Mouse (Mus musculus): ENCODE results near the gene Slc35a3. TPM values are rescaled to one million over a fixed set of nuclear protein-coding genes. Genes with fewer than 3 reads are reported as not detected.

Gene Slc35a3
- polyA plus RNA-seq, 1 experiment from 2014 or later = 18.2 TPM

DNA sequence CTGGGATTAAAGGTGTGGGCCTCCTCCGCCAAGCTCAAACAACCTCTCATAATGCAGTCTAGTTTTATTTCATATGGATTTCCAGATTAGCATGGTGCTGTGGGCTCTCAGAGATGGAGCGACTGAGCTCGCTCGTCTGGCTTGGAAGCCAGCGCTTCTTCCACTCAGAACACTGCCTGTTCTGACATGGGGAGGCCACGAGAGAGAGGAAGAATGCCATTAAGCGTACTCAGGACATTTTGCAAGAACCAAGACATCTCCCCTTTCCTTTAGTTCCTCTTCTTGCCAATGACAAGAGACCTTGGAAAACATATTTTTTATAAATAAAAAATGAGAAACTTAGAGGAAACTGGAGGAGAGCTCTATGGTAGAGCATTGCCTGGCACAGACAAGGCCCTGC lies 63.8 kb downstream of the Slc35a3 start:
- H3K4me2 ChIP-seq (replicated peaks; ENCODE audit: low read depth, low read length) = no peak overlapping the region
- no peak overlapping the region for H3K27ac ChIP-seq (ENCODE audit: low read length)
- ATAC-seq (ENCODE audit: low FRiP score, low TSS enrichment) = no peak
- 0 out of 2 replicates have a peak, but pooled peaks cover 3% of the 10 kb centered on the region for H3K4me1 ChIP-seq (ENCODE audit: insufficient read depth, low read length)
- no peaks in the 10 kb centered on the region for H3K9me3 ChIP-seq (ENCODE audit: low read length)
- no peak overlapping the region for H3K4me3 ChIP-seq (ENCODE audit: low read length)
- WGBS = 93% methylated on average over 7 of the region's 7 CpGs
- no peaks in the 10 kb centered on the region for H3K27me3 ChIP-seq (ENCODE audit: insufficient read depth, low read length)
- H3K36me3 ChIP-seq (ENCODE audit: insufficient read depth, low read length) = peaks cover 29% of the 10 kb centered on the region
- H3K9ac ChIP-seq (replicated peaks; ENCODE audit: low read length) = no peak overlapping the region

DNA sequence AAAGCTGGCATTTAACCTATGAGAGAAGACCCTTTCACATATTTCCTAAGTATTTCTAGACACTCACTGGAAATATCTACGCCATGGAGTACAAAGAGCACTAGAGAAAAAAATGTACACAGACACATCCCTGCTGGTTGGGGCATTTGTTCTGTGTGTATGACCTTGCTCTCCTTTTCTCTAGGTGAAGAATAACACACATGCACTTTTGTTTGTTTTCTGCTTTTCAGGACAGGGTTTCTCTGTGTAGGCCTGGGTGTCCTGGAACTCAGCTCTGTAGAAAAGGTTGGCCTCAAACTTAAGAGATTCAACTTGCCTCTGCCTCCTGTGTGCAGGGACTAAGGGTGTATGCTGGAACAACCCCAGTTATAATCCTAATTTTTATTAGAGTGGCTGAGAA lies 66.2 kb downstream of the Slc35a3 start:
- Histone ChIP-seq H3K4me3 (ENCODE audit: low read length) (no peak overlapping the region), H3K4me2 (replicated peaks; ENCODE audit: low read depth, low read length) (no peak overlapping the region), H3K4me1 (ENCODE audit: insufficient read depth, low read length) (no peaks in the 10 kb centered on the region), H3K9me3 (ENCODE audit: low read length) (no peaks in the 10 kb centered on the region), H3K36me3 (ENCODE audit: insufficient read depth, low read length) (peaks cover 47% of the 10 kb centered on the region), H3K27ac (ENCODE audit: low read length) (no peak overlapping the region), H3K9ac (replicated peaks; ENCODE audit: low read length) (no peak overlapping the region), H3K27me3 (ENCODE audit: insufficient read depth, low read length) (no peaks in the 10 kb centered on the region)
- no peak for ATAC-seq (ENCODE audit: low FRiP score, low TSS enrichment)
- WGBS = 90% methylated on average over 1 of the region's 1 CpGs

DNA sequence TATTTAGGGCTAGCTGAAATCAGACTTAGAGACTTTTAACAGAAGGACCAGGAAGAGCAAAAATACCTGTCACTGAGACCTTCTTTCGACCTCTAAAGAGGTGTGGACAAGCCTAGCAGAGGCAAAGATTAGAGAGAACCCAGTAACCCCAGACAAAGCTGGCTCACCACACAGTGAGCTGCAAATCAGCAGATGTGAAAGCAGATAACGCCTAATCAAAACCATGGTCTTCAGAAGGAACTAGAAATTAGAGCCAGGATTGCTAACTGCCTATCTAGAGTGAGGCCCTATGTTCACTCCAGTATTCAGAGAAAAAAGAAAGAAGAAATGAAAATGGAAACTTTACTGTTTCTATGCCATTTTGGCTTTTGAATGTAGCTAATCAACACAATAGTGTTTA lies 70.3 kb downstream of the Slc35a3 start:
- H3K9me3 ChIP-seq (ENCODE audit: low read length) = no peaks in the 10 kb centered on the region
- ATAC-seq (ENCODE audit: low FRiP score, low TSS enrichment) = no peak
- H3K36me3 ChIP-seq (ENCODE audit: insufficient read depth, low read length) = peaks cover 69% of the 10 kb centered on the region
- no peaks in the 10 kb centered on the region for H3K4me1 ChIP-seq (ENCODE audit: insufficient read depth, low read length)
- H3K27me3 ChIP-seq (ENCODE audit: insufficient read depth, low read length) = no peaks in the 10 kb centered on the region
- WGBS = 95% methylated on average over 2 of the region's 2 CpGs
- no peak overlapping the region for H3K9ac ChIP-seq (replicated peaks; ENCODE audit: low read length)
- H3K4me3 ChIP-seq (ENCODE audit: low read length) = no peak overlapping the region
- H3K4me2 ChIP-seq (replicated peaks; ENCODE audit: low read depth, low read length) = no peak overlapping the region
- H3K27ac ChIP-seq (ENCODE audit: low read length) = no peak overlapping the region

DNA sequence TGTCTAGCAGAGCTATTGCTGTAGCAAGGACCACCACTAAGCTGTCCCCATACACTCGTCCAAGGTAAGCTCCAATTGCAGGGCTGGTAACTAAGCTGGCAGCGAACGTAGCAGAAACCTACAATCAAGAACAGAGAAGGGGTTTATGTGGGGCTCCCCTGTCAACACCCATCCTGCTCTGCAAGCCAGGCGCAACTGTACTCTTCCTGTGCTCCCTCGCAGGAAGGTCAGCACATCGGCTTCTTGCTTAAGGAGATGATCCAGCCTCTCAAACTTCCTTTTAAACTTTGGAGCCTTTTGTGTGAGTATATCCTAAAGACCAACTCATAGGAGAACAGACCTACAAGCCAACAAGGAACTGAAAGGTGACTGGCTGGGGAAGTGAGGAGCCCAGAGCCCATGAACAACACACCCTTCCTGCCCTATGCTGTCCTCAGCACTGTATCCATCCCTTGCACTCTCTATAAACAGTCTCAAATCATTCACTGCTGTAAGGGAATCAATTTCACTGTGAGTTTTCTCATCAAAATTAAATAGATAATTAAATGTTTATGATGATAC lies 70.7 kb downstream of the Slc35a3 start:
- Histone ChIP-seq H3K27me3 (ENCODE audit: insufficient read depth, low read length) (no peaks in the 10 kb centered on the region), H3K4me2 (replicated peaks; ENCODE audit: low read depth, low read length) (no peak overlapping the region), H3K9ac (replicated peaks; ENCODE audit: low read length) (no peak overlapping the region), H3K9me3 (ENCODE audit: low read length) (no peaks in the 10 kb centered on the region), H3K27ac (ENCODE audit: low read length) (no peak overlapping the region), H3K36me3 (ENCODE audit: insufficient read depth, low read length) (peaks cover 73% of the 10 kb centered on the region), H3K4me1 (ENCODE audit: insufficient read depth, low read length) (no peaks in the 10 kb centered on the region), H3K4me3 (ENCODE audit: low read length) (no peak overlapping the region)
- 89% methylated on average over 6 of the region's 6 CpGs for whole genome bisulfite sequencing
- ATAC-seq (ENCODE audit: low FRiP score, low TSS enrichment) = no peak

DNA sequence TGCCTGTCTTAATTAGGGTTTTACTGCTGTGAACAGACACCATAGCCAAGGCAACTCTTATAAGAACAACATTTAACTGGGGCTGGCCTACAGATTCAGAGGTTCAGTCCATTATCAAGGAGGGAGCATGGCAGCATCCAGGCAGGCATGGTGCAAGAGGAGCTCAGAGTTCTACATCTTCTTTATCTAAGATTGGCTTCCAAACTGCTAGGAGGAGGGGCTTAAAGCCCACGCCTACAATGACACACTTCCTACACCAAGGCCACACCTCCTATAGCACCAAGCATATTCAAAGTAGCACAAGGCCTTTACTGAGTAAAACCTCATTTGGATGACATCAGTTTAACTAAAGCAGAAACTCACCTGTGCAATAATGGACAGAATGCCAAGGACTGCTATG lies 72.6 kb downstream of the Slc35a3 start:
- Histone ChIP-seq H3K4me3 (ENCODE audit: low read length) (no peak overlapping the region), H3K4me1 (ENCODE audit: insufficient read depth, low read length) (no peaks in the 10 kb centered on the region), H3K27me3 (ENCODE audit: insufficient read depth, low read length) (no peaks in the 10 kb centered on the region), H3K36me3 (ENCODE audit: insufficient read depth, low read length) (peaks cover 68% of the 10 kb centered on the region), H3K9me3 (ENCODE audit: low read length) (no peaks in the 10 kb centered on the region), H3K9ac (replicated peaks; ENCODE audit: low read length) (no peak overlapping the region), H3K4me2 (replicated peaks; ENCODE audit: low read depth, low read length) (no peak overlapping the region), H3K27ac (ENCODE audit: low read length) (no peak overlapping the region)
- ATAC-seq (ENCODE audit: low FRiP score, low TSS enrichment) = no peak
- 86% methylated on average over 1 of the region's 1 CpGs for WGBS

DNA sequence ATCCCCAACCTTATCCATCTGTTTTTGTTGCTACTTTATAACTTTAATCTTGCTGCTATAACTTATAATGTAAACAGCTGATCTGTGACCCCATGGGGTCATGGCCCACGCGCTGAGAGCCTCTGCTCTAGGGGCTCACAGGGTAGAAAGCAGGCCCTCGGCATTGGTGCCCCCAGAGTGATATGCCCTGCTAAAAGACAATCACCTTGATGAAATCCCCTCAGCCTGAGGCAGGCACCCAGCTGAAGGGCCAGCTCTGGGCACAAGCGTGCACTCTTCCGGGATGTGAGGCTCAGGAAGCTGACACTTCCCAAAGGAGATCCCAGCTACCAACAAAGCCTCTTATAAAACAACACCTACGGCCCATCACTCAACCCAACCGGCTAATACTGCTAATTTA lies 74.1 kb downstream of the Slc35a3 start:
- Histone ChIP-seq H3K4me2 (replicated peaks; ENCODE audit: low read depth, low read length) (no peak overlapping the region), H3K4me3 (ENCODE audit: low read length) (no peak overlapping the region), H3K36me3 (ENCODE audit: insufficient read depth, low read length) (peaks cover 74% of the 10 kb centered on the region), H3K9me3 (ENCODE audit: low read length) (no peaks in the 10 kb centered on the region), H3K9ac (replicated peaks; ENCODE audit: low read length) (no peak overlapping the region), H3K27me3 (ENCODE audit: insufficient read depth, low read length) (no peaks in the 10 kb centered on the region), H3K27ac (ENCODE audit: low read length) (no peak overlapping the region), H3K4me1 (ENCODE audit: insufficient read depth, low read length) (no peaks in the 10 kb centered on the region)
- 76% methylated on average over 7 of the region's 7 CpGs for WGBS
- ATAC-seq (ENCODE audit: low FRiP score, low TSS enrichment) = no peak

DNA sequence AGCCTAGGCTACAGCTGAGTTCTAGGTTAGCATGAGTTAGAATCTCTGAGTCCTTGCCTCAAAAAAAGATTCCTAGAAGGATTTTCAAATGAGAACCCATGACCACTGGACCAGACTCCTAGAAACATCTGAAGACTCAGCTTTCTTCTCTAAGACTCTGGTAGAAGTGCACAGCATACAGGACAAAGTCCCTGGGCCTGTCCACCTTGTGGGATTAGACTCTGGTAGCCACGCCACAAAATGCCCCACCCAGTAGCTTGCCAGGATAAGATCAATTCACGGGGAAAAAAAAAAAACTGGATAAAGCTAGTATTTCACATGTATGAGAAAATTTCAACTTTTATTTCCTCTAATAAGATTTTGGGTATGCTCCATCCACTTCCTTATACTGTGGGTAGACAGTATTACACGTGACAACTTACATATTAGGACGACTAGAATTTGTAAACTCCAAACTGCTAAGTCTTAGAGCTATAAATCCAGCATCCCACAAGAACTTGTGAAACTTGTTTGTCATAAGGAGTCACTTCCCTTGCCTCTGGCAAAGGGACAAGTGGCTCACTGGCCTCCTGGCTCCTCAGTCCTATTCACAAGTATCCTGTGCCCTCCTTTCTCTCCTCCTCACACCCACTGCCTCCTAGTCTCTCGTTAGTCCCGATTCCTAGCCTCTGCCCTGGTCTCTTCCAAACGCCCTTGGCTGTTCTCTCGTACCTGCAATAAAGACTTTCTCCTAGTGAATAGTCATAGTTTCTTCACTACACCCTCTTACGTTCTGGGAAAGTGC lies 74.7 kb downstream of the Slc35a3 start:
- Histone ChIP-seq H3K4me3 (ENCODE audit: low read length) (no peak overlapping the region), H3K4me1 (ENCODE audit: insufficient read depth, low read length) (no peaks in the 10 kb centered on the region), H3K36me3 (ENCODE audit: insufficient read depth, low read length) (peaks cover 70% of the 10 kb centered on the region), H3K27me3 (ENCODE audit: insufficient read depth, low read length) (no peaks in the 10 kb centered on the region), H3K9me3 (ENCODE audit: low read length) (no peaks in the 10 kb centered on the region), H3K4me2 (replicated peaks; ENCODE audit: low read depth, low read length) (no peak overlapping the region), H3K9ac (replicated peaks; ENCODE audit: low read length) (no peak overlapping the region), H3K27ac (ENCODE audit: low read length) (no peak overlapping the region)
- WGBS = 87% methylated on average over 9 of the region's 9 CpGs
- ATAC-seq (ENCODE audit: low FRiP score, low TSS enrichment) = no peak

DNA sequence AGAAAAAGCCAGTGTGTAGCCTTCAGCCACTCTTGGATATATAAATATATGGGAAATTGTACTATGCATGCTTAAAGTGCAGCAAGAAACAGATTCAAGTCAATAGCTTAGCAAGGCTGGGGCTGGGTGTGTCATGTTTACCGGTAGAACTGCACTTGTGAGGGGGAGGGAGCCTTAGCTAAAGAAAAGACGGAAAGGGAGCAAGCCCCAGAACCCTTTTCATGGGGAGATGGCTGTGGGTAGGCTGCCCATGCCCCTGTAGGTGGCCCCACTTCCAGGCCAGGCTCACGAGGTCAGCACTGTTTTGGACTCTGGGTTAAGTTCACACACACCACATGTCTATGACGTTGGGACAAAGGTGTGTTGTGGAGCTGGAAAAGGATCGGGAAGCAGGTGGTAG lies 76.8 kb downstream of the Slc35a3 start:
- Histone ChIP-seq H3K9me3 (ENCODE audit: low read length) (no peaks in the 10 kb centered on the region), H3K4me1 (ENCODE audit: insufficient read depth, low read length) (no peaks in the 10 kb centered on the region), H3K36me3 (ENCODE audit: insufficient read depth, low read length) (peaks cover 66% of the 10 kb centered on the region), H3K27me3 (ENCODE audit: insufficient read depth, low read length) (no peaks in the 10 kb centered on the region), H3K4me3 (ENCODE audit: low read length) (no peak overlapping the region), H3K9ac (replicated peaks; ENCODE audit: low read length) (no peak overlapping the region), H3K4me2 (replicated peaks; ENCODE audit: low read depth, low read length) (no peak overlapping the region), H3K27ac (ENCODE audit: low read length) (no peak overlapping the region)
- no peak for ATAC-seq (ENCODE audit: low FRiP score, low TSS enrichment)
- 78% methylated on average over 5 of the region's 5 CpGs for WGBS

DNA sequence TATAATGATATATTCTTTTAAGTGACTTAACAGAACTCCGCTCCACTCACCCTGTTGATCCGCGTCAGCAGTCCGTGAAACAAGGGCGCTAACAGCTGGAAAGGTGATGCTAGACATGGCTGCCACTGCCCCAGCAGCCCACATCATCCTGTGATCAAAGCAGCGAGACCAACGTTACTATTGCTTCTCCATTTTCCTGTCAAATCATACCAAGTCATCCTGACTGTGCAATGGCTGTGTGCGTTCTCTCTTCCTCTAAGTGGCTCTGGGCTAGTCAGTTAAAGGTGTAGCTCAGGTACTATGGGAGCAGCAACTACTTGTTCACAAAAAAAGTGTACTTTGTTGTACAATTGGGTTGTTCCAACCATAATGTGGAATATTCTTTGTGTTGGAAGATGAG lies 77.8 kb downstream of the Slc35a3 start:
- 90% methylated on average over 8 of the region's 8 CpGs for WGBS
- no peak overlapping the region for H3K4me2 ChIP-seq (replicated peaks; ENCODE audit: low read depth, low read length)
- H3K36me3 ChIP-seq (ENCODE audit: insufficient read depth, low read length) = peaks cover 58% of the 10 kb centered on the region
- H3K9me3 ChIP-seq (ENCODE audit: low read length) = no peaks in the 10 kb centered on the region
- H3K27me3 ChIP-seq (ENCODE audit: insufficient read depth, low read length) = no peaks in the 10 kb centered on the region
- no peak overlapping the region for H3K27ac ChIP-seq (ENCODE audit: low read length)
- no peak overlapping the region for H3K4me3 ChIP-seq (ENCODE audit: low read length)
- ATAC-seq (ENCODE audit: low FRiP score, low TSS enrichment) = no peak
- no peaks in the 10 kb centered on the region for H3K4me1 ChIP-seq (ENCODE audit: insufficient read depth, low read length)
- no peak overlapping the region for H3K9ac ChIP-seq (replicated peaks; ENCODE audit: low read length)

DNA sequence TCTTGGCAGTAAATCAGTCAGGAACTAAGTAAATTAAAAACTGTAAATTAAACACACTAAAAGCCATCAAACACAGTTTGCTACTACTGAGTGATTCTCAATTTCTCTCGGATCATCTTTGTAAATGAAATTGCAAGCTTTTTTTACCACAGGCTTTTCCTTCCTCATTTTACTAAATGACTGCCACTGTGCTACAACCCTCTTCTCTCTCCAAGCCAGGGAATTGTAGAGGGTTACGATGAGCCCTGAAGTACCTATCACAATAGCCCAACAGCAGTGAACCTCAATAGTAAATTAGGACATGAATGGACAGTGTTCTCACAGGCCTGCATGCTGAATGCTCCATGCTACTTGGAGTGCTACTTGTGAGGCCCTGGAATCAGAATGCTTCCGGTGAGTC lies 78.5 kb downstream of the Slc35a3 start:
- Histone ChIP-seq H3K27me3 (ENCODE audit: insufficient read depth, low read length) (no peaks in the 10 kb centered on the region), H3K4me2 (replicated peaks; ENCODE audit: low read depth, low read length) (no peak overlapping the region), H3K4me1 (ENCODE audit: insufficient read depth, low read length) (no peaks in the 10 kb centered on the region), H3K36me3 (ENCODE audit: insufficient read depth, low read length) (peaks cover 53% of the 10 kb centered on the region), H3K4me3 (ENCODE audit: low read length) (no peak overlapping the region), H3K9ac (replicated peaks; ENCODE audit: low read length) (no peak overlapping the region), H3K27ac (ENCODE audit: low read length) (no peak overlapping the region), H3K9me3 (ENCODE audit: low read length) (no peaks in the 10 kb centered on the region)
- WGBS = 86% methylated on average over 3 of the region's 3 CpGs
- ATAC-seq (ENCODE audit: low FRiP score, low TSS enrichment) = no peak

All from kidney, embryonic 16.5 days (tissue).